Mouse (Mus musculus) liver, embryonic 16.5 days (tissue): ENCODE measurements around the gene Ring1. TPM values are rescaled to one million over a fixed set of nuclear protein-coding genes. Genes with fewer than 3 reads are reported as not detected.
A peak's percentile ranks its signal among the peaks of the same experiment; 100 is the strongest.

Experiments used
- ATAC-seq: fragments of 200-750 bp; cut with Nextera tagmentation; 2 replicates; pipeline ENCODE4 v1.8.0; 2017; ENCODE audit warnings: low read depth, mild to moderate bottlenecking, moderate number of reproducible peaks, moderate library complexity
- H3K27ac ChIP-seq: fragments of 300-500 bp; sonication (generic); 2 replicates; pipeline ENCODE4 v1.5.1; 2014; ENCODE audit warnings: mild to moderate bottlenecking, low read length
- H3K27me3 ChIP-seq: fragments of 300-500 bp; sonication (generic); 2 replicates; pipeline ENCODE4 v1.6.1; 2014; ENCODE audit warnings: low read depth, low read length, mixed read lengths; ENCODE audit not compliant: control insufficient read depth, insufficient read depth
- H3K36me3 ChIP-seq: fragments of 300-500 bp; sonication (generic); 2 replicates; pipeline ENCODE4 v1.6.1; 2014; ENCODE audit warnings: mild to moderate bottlenecking; ENCODE audit not compliant: control insufficient read depth, insufficient read depth
- H3K4me1 ChIP-seq: fragments of 300-500 bp; sonication (generic); 2 replicates; pipeline ENCODE4 v1.6.1; 2014; ENCODE audit warnings: low read depth, low read length, mixed read lengths; ENCODE audit not compliant: control insufficient read depth
- H3K4me2 ChIP-seq: fragments of 300-500 bp; sonication (generic); 2 replicates; pipeline ENCODE4 v1.6.1; 2014; ENCODE audit warnings: low read depth, low read length, mixed read lengths
- H3K4me3 ChIP-seq: fragments of 300-500 bp; sonication (generic); 2 replicates; pipeline ENCODE4 v1.5.1; 2014; ENCODE audit warnings: low read depth, mild to moderate bottlenecking, low read length
- H3K9ac ChIP-seq: fragments of 300-500 bp; sonication (generic); 2 replicates; pipeline ENCODE4 v1.6.1; 2014; ENCODE audit warnings: low read depth, low read length
- H3K9me3 ChIP-seq: fragments of 300-500 bp; sonication (generic); replicated peaks from 2 replicates; pipeline ENCODE4 v1.6.1; 2016; ENCODE audit warnings: low read length; ENCODE audit not compliant: control insufficient read depth
- WGBS: fragments of 180-500 bp; shearing (Covaris S2); extraction: QIAGEN DNeasy Blood & Tissue Kit; methylation state at CpG from one replicate; pipeline ENCODE4 v1.1.7; 2014; ENCODE audit not compliant: insufficient replicate concordance; 5-methylcytosine and 5-hydroxymethylcytosine counted together
- polyA plus RNA-seq: library from polyadenylated mRNA; unstranded; fragments of >200 nt; fragmentation: Nextera tagmentation; extraction: Ambion mirVana; gene quantifications from 2 replicates; pipeline ENCODE4 v1.2.1, GENCODE M21; 2015

Gene Ring1
- polyA plus RNA-seq, 1 experiment from 2014 or later: 4.0 TPM

- no peaks in the 10 kb centered on the region for H3K27me3 ChIP-seq
- H3K4me3 ChIP-seq: peak overlapping the region; percentile 97
- H3K4me2 ChIP-seq: peak overlapping the region; percentile 75
- no peak for ATAC-seq
- no peaks in the 10 kb centered on the region for H3K9me3 ChIP-seq
- peak overlapping the region; percentile 97 for H3K27ac ChIP-seq
- 4% methylated on average over 20 of the region's 20 CpGs for WGBS
- H3K36me3 ChIP-seq: peaks cover 18% of the 10 kb centered on the region; the same call in 1 of the 2 replicates
- H3K9ac ChIP-seq: peak overlapping the region; percentile 97
- peaks cover 56% of the 10 kb centered on the region for H3K4me1 ChIP-seq
Measured at GRCm38 (mm10) chr17:34030861-34031326, 6.4 kb upstream of the Ring1 start.

GRCm38 (mm10) chr17:34029890-34030595 lies 5.6 kb upstream of the Ring1 start:
- 0 out of 2 replicates have a peak overlapping the region, but pooled peaks have one; percentile 35 for H3K27ac ChIP-seq
- H3K36me3 ChIP-seq: peaks cover 15% of the 10 kb centered on the region; the same call in 1 of the 2 replicates
- WGBS: 77% methylated on average over 21 of the region's 21 CpGs
- peak overlapping the region; percentile 97 for H3K4me3 ChIP-seq
- peak overlapping the region; percentile 97 for H3K9ac ChIP-seq
- ATAC-seq: no peak
- peak overlapping the region; percentile 75 for H3K4me2 ChIP-seq
- H3K4me1 ChIP-seq: peaks cover 64% of the 10 kb centered on the region
- H3K9me3 ChIP-seq: no peaks in the 10 kb centered on the region
- H3K27me3 ChIP-seq: no peaks in the 10 kb centered on the region

GRCm38 (mm10) chr17:34029150-34029889 lies 4.8 kb upstream of the Ring1 start:
- Histone ChIP-seq H3K9ac (no peak overlapping the region; the same call in 1 of the 2 replicates), H3K4me1 (peaks cover 64% of the 10 kb centered on the region), H3K4me3 (no peak overlapping the region), H3K27ac (no peak overlapping the region), H3K36me3 (peaks cover 15% of the 10 kb centered on the region; the same call in 1 of the 2 replicates), H3K27me3 (no peaks in the 10 kb centered on the region), H3K4me2 (peak overlapping the region; percentile 75; the same call in 1 of the 2 replicates), H3K9me3 (no peaks in the 10 kb centered on the region)
- no peak for ATAC-seq
- WGBS: 73% methylated on average over 18 of the region's 18 CpGs

- H3K4me2 ChIP-seq: no peak overlapping the region
- H3K36me3 ChIP-seq: peaks cover 15% of the 10 kb centered on the region; the same call in 1 of the 2 replicates
- no peaks in the 10 kb centered on the region for H3K27me3 ChIP-seq
- no peak for ATAC-seq
- no peaks in the 10 kb centered on the region for H3K9me3 ChIP-seq
- H3K9ac ChIP-seq: no peak overlapping the region
- H3K27ac ChIP-seq: no peak overlapping the region
- no peak overlapping the region; the same call in 1 of the 2 replicates for H3K4me3 ChIP-seq
- H3K4me1 ChIP-seq: peaks cover 66% of the 10 kb centered on the region
- 73% methylated on average over 17 of the region's 17 CpGs for WGBS
Measured at GRCm38 (mm10) chr17:34028501-34029149, 4.1 kb upstream of the Ring1 start.

GRCm38 (mm10) chr17:34027656-34028223 lies 3.3 kb upstream of the Ring1 start, which contains the start of gene H2-Ke6:
H2-Ke6 (minus strand) TSS chr17:34028060.
- H3K4me2 ChIP-seq: peak within 1 kb of the TSS; percentile 99
- H3K36me3 ChIP-seq: peaks cover 21% of the 10 kb centered on the region; the same call in 1 of the 2 replicates
- peak within 1 kb of the TSS; percentile 74 for H3K9ac ChIP-seq
- H3K27me3 ChIP-seq: no peaks in the 10 kb centered on the region
- no peaks in the 10 kb centered on the region for H3K9me3 ChIP-seq
- under 1% methylated on average over 48 of the region's 49 CpGs for WGBS
- peak; percentile 80 for ATAC-seq
- H3K4me3 ChIP-seq: peak within 1 kb of the TSS; percentile 85
- H3K4me1 ChIP-seq: peaks cover 60% of the 10 kb centered on the region
- H3K27ac ChIP-seq: peak within 1 kb of the TSS; percentile 85

GRCm38 (mm10) chr17:34026917-34027655 lies 2.6 kb upstream of the Ring1 start:
- Histone ChIP-seq H3K36me3 (peaks cover 26% of the 10 kb centered on the region; the same call in 1 of the 2 replicates), H3K4me1 (peaks cover 56% of the 10 kb centered on the region), H3K27ac (peak overlapping the region; percentile 85), H3K9me3 (no peaks in the 10 kb centered on the region), H3K27me3 (no peaks in the 10 kb centered on the region), H3K9ac (peak overlapping the region; percentile 74), H3K4me3 (peak overlapping the region; percentile 85), H3K4me2 (peak overlapping the region; percentile 99)
- WGBS: 11% methylated on average over 36 of the region's 36 CpGs
- no peak for ATAC-seq

GRCm38 (mm10) chr17:34026221-34026620 lies 1.7 kb upstream of the Ring1 start:
- no peak for ATAC-seq
- no peak overlapping the region for H3K27ac ChIP-seq
- no peak overlapping the region for H3K4me2 ChIP-seq
- WGBS: 34% methylated on average over 2 of the region's 2 CpGs
- H3K36me3 ChIP-seq: peaks cover 27% of the 10 kb centered on the region; the same call in 1 of the 2 replicates
- H3K27me3 ChIP-seq: no peaks in the 10 kb centered on the region
- no peak overlapping the region for H3K4me3 ChIP-seq
- peaks cover 56% of the 10 kb centered on the region for H3K4me1 ChIP-seq
- H3K9ac ChIP-seq: no peak overlapping the region
- no peaks in the 10 kb centered on the region for H3K9me3 ChIP-seq

- Histone ChIP-seq H3K27ac (no peak overlapping the region), H3K4me2 (no peak overlapping the region; the same call in 1 of the 2 replicates), H3K9ac (no peak overlapping the region), H3K4me3 (no peak overlapping the region), H3K27me3 (no peaks in the 10 kb centered on the region), H3K36me3 (peaks cover 31% of the 10 kb centered on the region), H3K4me1 (peaks cover 54% of the 10 kb centered on the region), H3K9me3 (no peaks in the 10 kb centered on the region)
- WGBS: 54% methylated on average over 7 of the region's 7 CpGs
- ATAC-seq: no peak
Measured at GRCm38 (mm10) chr17:34025756-34026151, 1.3 kb upstream of the Ring1 start.
